Mouse (Mus musculus): Measurements from ENCODE around the gene Tmem182. TPM values are rescaled to one million over a fixed set of nuclear protein-coding genes. Genes with fewer than 3 reads are reported as not detected.

Gene Tmem182
- polyA plus RNA-seq, 1 experiment, result not detected

DNA sequence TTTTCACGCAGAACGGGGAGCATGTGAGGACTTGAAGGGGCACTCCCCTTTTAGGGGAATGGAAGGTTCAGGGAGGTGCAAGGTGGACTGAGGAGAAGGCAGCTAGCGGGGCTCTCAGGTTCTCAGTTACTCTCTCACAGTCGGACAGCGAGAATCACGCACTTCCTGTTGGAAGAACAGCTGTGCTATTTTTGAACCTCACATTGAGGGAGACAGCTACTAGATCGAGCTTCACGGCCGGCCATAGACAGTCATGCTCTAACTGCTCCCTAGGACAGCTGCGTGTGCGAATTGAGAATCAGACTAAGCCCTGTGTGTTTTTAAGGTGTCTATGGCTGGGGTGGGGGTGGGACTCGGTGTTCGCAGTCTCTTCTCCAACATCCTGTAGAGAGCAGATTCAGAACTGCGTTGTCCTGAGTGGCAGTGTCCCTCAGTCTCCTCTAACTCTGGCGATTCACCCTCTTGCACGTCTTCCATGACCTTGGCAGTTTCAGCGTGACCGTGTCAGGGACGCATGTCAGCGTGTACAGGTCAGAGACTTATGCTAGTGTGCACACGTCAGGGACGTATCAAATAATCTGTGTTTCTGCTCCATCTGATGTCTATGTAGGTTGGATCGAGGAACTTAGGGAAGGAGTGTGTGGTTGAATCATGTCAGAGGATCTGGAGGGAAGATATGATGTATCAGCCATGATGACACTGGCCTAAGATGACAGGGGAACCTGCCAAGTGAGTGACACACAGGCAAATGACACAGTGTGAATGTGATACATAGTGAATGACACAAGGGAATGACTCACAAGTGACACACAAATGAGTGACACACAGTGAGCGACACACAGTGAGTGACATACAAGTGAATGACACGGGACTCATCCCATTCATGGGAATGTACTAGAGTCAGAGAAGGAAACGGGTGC lies 69.3 kb downstream of the Tmem182 start:
- TF ChIP-seq GATA1 (IDR thresholded peaks at IDR 0.05; ENCODE audit: low read length), result no peak

DNA sequence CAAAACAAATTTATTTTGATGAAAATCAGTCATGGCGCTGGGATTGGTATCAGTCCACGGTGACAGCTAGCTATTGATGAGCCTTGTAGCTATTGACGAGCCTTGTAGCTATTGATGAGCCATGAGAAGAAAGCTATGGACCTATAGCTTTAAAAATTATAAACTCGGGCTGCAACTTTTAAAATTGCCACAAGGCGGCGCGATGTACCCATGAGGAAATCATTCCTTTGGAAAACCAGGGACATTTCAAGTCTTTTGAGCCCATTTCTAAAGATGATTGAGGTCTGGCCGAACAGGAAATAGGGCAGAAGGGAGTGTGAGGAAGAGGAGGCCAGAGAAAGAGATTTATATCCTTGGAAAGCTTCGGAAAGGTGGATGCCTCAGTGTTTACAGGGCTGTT lies 73.7 kb downstream of the Tmem182 start:
- no peak for TF ChIP-seq GATA1 (IDR thresholded peaks at IDR 0.05; ENCODE audit: low read length)

DNA sequence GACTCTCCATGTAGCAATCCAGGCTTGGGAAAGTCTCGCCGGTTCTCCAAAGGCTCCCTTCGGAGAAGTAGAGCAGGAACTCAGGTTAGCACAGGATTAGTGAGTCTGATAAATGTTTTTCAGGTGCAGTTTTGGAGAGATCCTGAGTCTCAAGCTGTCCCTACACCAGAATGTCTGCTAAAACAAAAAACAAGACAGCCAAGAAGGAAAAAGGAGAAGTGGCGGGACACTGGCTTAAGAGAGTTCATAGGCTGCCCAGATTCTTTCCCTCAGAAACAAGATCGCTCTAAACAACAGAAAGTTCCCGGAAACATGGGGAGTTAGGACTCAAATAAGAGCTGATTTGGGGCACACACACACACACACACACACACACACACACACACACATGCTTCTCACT lies 74.1 kb downstream of the Tmem182 start:
- TF ChIP-seq GATA1 (IDR thresholded peaks at IDR 0.05; ENCODE audit: low read length), result no peak

DNA sequence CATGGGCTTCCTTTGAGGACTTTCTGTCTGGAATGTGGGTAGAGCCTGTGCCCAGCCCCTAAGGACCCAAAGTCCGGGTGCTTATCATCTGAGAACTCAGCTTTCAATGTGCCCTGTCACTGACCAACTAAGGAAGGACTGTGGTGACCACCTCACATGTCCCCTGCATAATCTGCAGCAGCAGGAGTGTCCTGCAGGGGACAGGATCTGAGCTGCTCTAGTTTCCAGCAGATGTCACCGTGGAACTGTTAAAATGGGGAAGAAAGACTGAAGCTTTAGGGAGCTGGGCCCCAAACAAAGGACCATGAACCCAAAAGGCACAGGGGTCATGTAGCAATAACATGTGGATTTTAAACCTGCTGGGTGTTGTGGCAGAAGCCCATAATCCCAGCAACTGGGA lies 75.1 kb downstream of the Tmem182 start:
- no peak for TF ChIP-seq GATA1 (IDR thresholded peaks at IDR 0.05; ENCODE audit: low read length)

DNA sequence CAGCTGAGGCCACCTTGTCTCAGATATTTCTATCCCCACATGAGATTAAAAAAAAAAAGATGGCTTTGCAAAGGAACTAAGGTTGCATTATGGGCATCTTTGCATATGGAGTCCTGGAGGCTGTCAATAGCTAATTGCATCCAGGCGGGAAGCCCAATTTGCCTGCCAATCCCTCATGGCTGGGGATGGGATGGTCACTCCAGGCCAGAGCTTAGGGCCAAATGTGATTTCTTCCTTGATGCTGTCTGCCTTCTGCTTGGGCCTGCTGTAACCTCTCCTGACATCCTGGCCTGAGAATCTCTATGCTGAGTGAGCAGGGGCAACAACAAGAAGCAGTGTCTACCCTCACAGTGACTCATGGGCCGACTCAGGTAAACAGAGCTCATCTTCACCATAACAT lies 78.5 kb downstream of the Tmem182 start:
- TF ChIP-seq GATA1 (IDR thresholded peaks at IDR 0.05; ENCODE audit: low read length), result no peak

DNA sequence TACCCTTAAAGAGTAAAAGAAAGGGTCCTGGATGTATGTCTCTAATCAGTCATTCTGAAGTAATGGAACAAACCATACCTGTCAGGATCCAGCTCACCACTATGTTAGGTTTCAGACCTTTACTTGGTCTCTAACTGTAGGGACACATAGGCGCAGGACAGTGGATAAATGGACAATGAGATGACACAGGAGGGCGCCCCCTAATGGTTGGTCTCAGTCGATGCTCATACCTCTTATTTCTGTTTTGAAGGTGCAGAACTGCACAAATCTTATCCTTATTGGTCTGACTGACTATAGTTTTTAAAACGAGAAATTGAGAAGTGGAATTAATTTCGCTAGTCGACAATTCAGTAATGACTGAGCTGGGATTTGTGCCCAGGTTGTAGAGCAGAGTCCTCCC lies 79.5 kb downstream of the Tmem182 start:
- TF ChIP-seq GATA1 (IDR thresholded peaks at IDR 0.05; ENCODE audit: low read length), result no peak

DNA sequence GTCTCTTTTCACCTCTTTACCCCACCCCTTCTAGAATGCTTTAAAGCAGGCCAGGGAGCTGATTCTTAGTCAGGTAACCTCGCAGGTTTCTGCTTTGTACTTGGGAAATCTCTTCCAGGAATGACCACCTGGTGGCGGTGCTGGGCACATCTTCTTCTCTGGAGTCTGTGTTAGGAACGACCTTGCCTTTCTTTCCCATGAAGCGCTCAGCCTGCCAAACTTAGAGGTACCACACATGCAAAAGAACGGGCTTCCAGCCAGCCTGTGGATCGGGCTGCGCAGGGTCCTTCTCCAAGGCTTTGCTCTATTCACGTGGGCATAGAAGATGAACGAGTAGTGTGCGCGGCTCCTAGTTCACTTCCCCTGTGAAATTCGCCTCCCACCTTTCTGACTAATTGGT lies 82.3 kb downstream of the Tmem182 start:
- TF ChIP-seq GATA1 (IDR thresholded peaks at IDR 0.05; ENCODE audit: low read length), result no peak

DNA sequence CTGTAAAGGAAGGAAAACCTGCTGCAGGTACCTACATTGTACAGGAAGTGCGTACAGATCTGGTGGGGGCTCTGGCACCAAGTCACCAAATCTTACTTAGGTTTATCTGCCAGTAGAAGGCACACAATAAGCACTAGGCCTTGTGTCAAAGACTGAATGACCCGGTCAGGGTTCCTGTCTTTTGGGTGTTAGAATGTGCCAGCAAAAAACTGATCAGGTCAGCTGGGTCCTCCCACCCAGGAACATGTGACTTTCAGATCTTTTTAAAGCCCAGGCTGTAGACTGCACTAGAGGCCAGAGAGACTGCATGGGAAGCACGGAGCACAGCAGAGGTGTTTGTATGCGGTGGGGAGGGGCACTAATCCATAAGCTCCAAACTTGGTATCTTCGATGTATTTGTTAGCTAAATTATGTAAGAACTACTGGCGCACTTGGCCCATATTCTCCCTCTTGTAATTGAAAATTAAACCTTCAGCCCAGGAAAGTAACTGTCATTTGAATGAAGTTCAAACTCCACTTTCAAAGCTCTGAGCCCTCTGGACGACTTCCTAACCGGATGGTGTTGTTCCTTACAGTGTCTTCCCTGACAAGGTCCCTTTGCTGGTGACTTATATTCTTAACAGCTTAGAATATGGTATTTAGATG lies 83.1 kb downstream of the Tmem182 start:
- TF ChIP-seq GATA1 (IDR thresholded peaks at IDR 0.05; ENCODE audit: low read length), result no peak

DNA sequence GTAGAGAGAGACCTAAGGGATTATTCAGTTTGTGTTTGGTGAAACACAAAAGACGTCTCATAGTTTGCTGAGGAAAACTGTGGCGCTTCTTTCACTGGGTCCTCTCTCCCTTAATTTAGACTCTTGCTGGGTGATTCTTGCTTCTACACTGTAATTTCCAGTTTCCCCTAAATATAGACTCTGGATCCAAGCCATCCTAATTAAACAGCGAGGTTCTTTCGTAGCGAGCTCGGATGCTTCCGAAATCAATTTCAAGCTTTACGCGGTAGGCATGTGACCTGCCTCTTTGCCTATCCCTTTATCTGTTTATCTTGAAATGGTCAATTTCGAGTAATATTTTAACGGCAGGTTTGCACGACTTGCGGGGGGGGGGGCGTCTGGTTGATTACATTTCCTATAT lies 84.2 kb downstream of the Tmem182 start:
- no peak for TF ChIP-seq GATA1 (IDR thresholded peaks at IDR 0.05; ENCODE audit: low read length)

DNA sequence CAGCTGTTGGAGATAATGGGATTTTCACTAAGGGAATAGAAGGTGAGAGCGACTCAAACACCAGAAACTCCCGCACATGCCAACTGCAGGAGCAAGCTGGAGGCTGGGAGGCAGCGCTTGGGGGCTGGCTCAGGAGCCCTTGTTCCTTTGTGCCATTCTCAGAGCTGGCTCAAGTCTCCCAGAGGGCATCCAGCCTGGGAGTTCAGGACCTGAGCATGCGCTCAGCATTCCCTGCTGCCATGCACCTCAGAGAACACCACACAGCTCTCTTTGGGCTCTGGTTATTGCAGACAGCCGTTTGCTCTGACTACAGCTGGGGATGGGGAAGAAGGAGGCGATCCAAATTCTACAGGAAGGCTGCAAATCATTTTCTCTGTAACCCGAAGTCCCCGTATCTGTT lies 84.8 kb downstream of the Tmem182 start:
- TF ChIP-seq GATA1 (IDR thresholded peaks at IDR 0.05; ENCODE audit: low read length), result no peak

DNA sequence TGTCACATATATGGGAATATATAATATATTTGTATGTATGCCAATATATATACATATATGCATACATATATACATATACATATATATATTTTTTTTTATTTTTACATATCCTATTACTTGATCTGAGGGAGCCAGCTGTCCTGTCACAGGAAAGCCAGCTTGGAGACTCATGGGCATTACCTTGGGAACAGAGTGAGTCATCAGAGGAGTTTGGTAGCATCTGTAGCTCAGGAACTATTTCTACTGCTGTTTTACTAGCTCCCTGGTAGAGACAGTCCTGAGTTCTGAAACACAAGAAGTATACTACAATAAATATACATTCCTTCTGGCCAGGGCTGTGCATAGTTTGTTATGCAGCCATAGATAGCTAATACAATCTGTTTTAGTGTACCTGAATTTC lies 98.3 kb downstream of the Tmem182 start:
- no peak for TF ChIP-seq GATA1 (IDR thresholded peaks at IDR 0.05; ENCODE audit: low read length)

Other genes with a start within 250 kb of the Tmem182 start
- not detected in 2 replicates for gene Slc9a4, start 225.5 kb upstream of the Tmem182 start, polyA plus RNA-seq (2012)
- not detected in 2 replicates for gene Slc9a2, start 125.0 kb upstream of the Tmem182 start, polyA plus RNA-seq (2012)
- gene Mfsd9, start 14.9 kb upstream of the Tmem182 start, polyA plus RNA-seq (2012), result 0.48 and 0.52 TPM in 2 replicates

All from G1E-ER4 (cell line).